34 mouse cellular contexts compared by ENCODE assay signal in genomic region chr5:48551753-48552152, GRCm38 (mm10).
"Had no signal": no experiment of that assay in that cellular context is flagged by ENCODE, and none has a peak within 500 bp of the region (broad histone marks: within the 10 kb centered on the region; RNA-seq: fewer than 3 reads in every experiment).

No protein-coding gene starts in this region.

- H3K9ac ChIP-seq: heart, embryonic 12.5 days; heart, embryonic 13.5 days; heart, embryonic 15.5 days; hindbrain, embryonic 12.5 days; hindbrain, embryonic 13.5 days; hindbrain, embryonic 14.5 days; hindbrain, embryonic 15.5 days; intestine, embryonic 15.5 days; kidney, embryonic 15.5 days had no signal

- ATAC-seq: hindbrain, embryonic 16.5 days; hindbrain, postnatal 0 days; inflammation-experienced regulatory T-cells, adult 6 months; intestine, embryonic 15.5 days; intestine, embryonic 16.5 days; intestine, postnatal 0 days had no signal

- H3K27me3 ChIP-seq: heart, embryonic 12.5 days; heart, embryonic 13.5 days; heart, embryonic 15.5 days; hindbrain, embryonic 12.5 days; hindbrain, embryonic 13.5 days; hindbrain, embryonic 15.5 days; intestine, embryonic 15.5 days; kidney, embryonic 15.5 days had no signal

- H3K27ac ChIP-seq: heart, embryonic 13.5 days; heart, embryonic 15.5 days; hindbrain, embryonic 10.5 days; hindbrain, embryonic 12.5 days; hindbrain, embryonic 13.5 days; hindbrain, embryonic 14.5 days; hindbrain, embryonic 15.5 days; hindbrain, postnatal 0 days; intestine, embryonic 15.5 days; kidney, embryonic 15.5 days; kidney, postnatal 0 days; layer of hippocampus, adult 2 months; left cerebral cortex, adult 2 months had no signal

- DNase-seq: heart, postnatal 10 days; heart, postnatal 14 days; heart, postnatal 36 days; heart, postnatal 4 days; kidney, adult 11 months; kidney, adult 18-20 months; kidney, adult 2 months; kidney, adult 8-10 months; kidney, adult 9 months; kidney, postnatal 10 days; kidney, postnatal 14 days; kidney, postnatal 25 days; kidney, postnatal 36 days; kidney, postnatal 4 days; layer of hippocampus, adult 9-11 months; layer of hippocampus, postnatal 36 days had no signal

- H3K4me2 ChIP-seq: heart, embryonic 12.5 days; heart, embryonic 13.5 days; heart, embryonic 15.5 days; hindbrain, embryonic 12.5 days; hindbrain, embryonic 13.5 days; hindbrain, embryonic 14.5 days; hindbrain, embryonic 15.5 days; intestine, embryonic 15.5 days; kidney, embryonic 15.5 days had no signal

- H3K36me3 ChIP-seq: heart, embryonic 12.5 days; heart, embryonic 13.5 days; heart, embryonic 15.5 days; hindbrain, embryonic 10.5 days; hindbrain, embryonic 12.5 days; hindbrain, embryonic 13.5 days; hindbrain, embryonic 15.5 days; intestine, embryonic 15.5 days; kidney, embryonic 15.5 days had no signal

- H3K9me3 ChIP-seq: heart, embryonic 12.5 days; heart, embryonic 13.5 days; heart, embryonic 15.5 days; hindbrain, embryonic 10.5 days; hindbrain, embryonic 12.5 days; hindbrain, embryonic 13.5 days; hindbrain, embryonic 15.5 days; intestine, embryonic 15.5 days; kidney, embryonic 15.5 days had no signal

- H3K4me1 ChIP-seq: heart, embryonic 13.5 days; heart, embryonic 15.5 days; hindbrain, embryonic 10.5 days; hindbrain, embryonic 12.5 days; hindbrain, embryonic 13.5 days; hindbrain, embryonic 15.5 days; intestine, embryonic 15.5 days had no signal

- H3K4me3 ChIP-seq: heart, embryonic 12.5 days; heart, embryonic 13.5 days; heart, embryonic 15.5 days; hindbrain, embryonic 10.5 days; hindbrain, embryonic 12.5 days; hindbrain, embryonic 13.5 days; hindbrain, embryonic 15.5 days; intestine, embryonic 15.5 days; kidney, embryonic 15.5 days; layer of hippocampus, adult 2 months; left cerebral cortex, adult 2 months had no signal
